Mouse (Mus musculus) CH12.LX (cell line): ENCODE measurements at regions not wholly inside any gene's neighbourhood (a gene's known extent, or its start where the extent isn't known, plus 50 kb on each side); places are given as distances from the start of the nearest gene placed in this dataset.

Source experiments
- DNase-seq: peaks from one replicate; pipeline ENCODE4 v3.0.0-alpha.2; 2013; ENCODE audit errors: extremely low read depth
- H3K27ac ChIP-seq: 2 replicates; pipeline ENCODE4 v1.5.1; 2012; ENCODE audit warnings: low read depth, mild to moderate bottlenecking, control low read depth, moderate library complexity; ENCODE audit not compliant: insufficient read depth
- H3K27me3 ChIP-seq: replicated peaks from 2 replicates; pipeline ENCODE3; 2012; ENCODE audit warnings: inconsistent platforms
- H3K36me3 ChIP-seq, 2 experiments: replicated peaks in 1 of 2; 2 replicates each; pipeline versions ENCODE3 to v1.6.1; 2012; ENCODE audit warnings: inconsistent platforms in 1 of 2, low read length in 1 of 2, mild to moderate bottlenecking in 1 of 2, mixed read lengths in 1 of 2, moderate library complexity in 1 of 2; ENCODE audit not compliant: control insufficient read depth in 1 of 2, insufficient read depth in 1 of 2
- H3K4me1 ChIP-seq, 2 experiments: 2 replicates each; pipeline ENCODE4 v1.6.1; 2012; ENCODE audit warnings: inconsistent platforms in 1 of 2, moderate library complexity in 1 of 2; ENCODE audit not compliant: insufficient read depth in 2 of 2, control insufficient read depth in 1 of 2
- H3K4me2 ChIP-seq: 2 replicates; pipeline ENCODE4 v1.6.1; 2012; ENCODE audit warnings: low read depth, mild to moderate bottlenecking, control low read depth; ENCODE audit not compliant: poor library complexity, insufficient read depth, severe bottlenecking
- H3K4me3 ChIP-seq, 3 experiments: fragments of 150-350 bp in 1 of 3; sonication (generic) in 1 of 3; replicated peaks in 1 of 3; 2 replicates each; pipeline versions ENCODE3 to v1.5.1; 2011 to 2012; ENCODE audit warnings: low read depth in 2 of 3, low read length in 2 of 3, mild to moderate bottlenecking in 2 of 3, moderate library complexity in 2 of 3, control low read depth in 1 of 3, improper control_type of control experiment in 1 of 3, inconsistent platforms in 1 of 3, mixed read lengths in 1 of 3; ENCODE audit not compliant: poor library complexity in 1 of 3
- H3K79me2 ChIP-seq: replicated peaks from 2 replicates; pipeline ENCODE4 v1.6.1; 2012; ENCODE audit warnings: mild to moderate bottlenecking, moderate library complexity; ENCODE audit not compliant: control insufficient read depth, poor library complexity, insufficient read depth, severe bottlenecking; ENCODE audit errors: extremely low read depth
- H3K9ac ChIP-seq: 2 replicates; pipeline ENCODE4 v1.6.1; 2012; ENCODE audit warnings: low read depth, mild to moderate bottlenecking, control low read depth, moderate library complexity; ENCODE audit not compliant: insufficient read depth
- H3K9me3 ChIP-seq: replicated peaks from 2 replicates; pipeline ENCODE3; 2012; ENCODE audit warnings: low read length, inconsistent platforms, mixed read lengths
- CHD1 ChIP-seq: IDR thresholded peaks from 2 replicates; pipeline ENCODE4 v1.6.1; 2012; ENCODE audit warnings: low read depth, low read length, improper control_type of control experiment, inconsistent platforms
- CTCF ChIP-seq, 2 experiments: IDR thresholded peaks in 1 of 2; conservative IDR thresholded peaks in 1 of 2; 2 replicates each; pipeline ENCODE4 v1.5.1; 2011 to 2012; ENCODE audit warnings: low read depth in 2 of 2, low read length in 2 of 2, improper control_type of control experiment in 1 of 2, inconsistent platforms in 1 of 2, mild to moderate bottlenecking in 1 of 2, moderate library complexity in 1 of 2
- E2F4 ChIP-seq: IDR thresholded peaks from 2 replicates; pipeline ENCODE4 v1.6.1; 2011; ENCODE audit warnings: low read depth, low read length, improper control_type of control experiment; ENCODE audit not compliant: insufficient replicate concordance
- ETS1 ChIP-seq: conservative IDR thresholded peaks from 2 replicates; pipeline ENCODE4 v1.6.1; 2012; ENCODE audit warnings: low read depth, mild to moderate bottlenecking, inconsistent platforms, low read length, improper control_type of control experiment, moderate library complexity
- GABPA ChIP-seq: IDR thresholded peaks from 2 replicates; pipeline ENCODE4 v1.6.1; 2012; ENCODE audit warnings: low read depth, low read length, improper control_type of control experiment, inconsistent platforms; ENCODE audit not compliant: insufficient replicate concordance
- IRF4 ChIP-seq: IDR thresholded peaks from 2 replicates; pipeline ENCODE4 v1.6.1; 2014; ENCODE audit warnings: low read depth, mild to moderate bottlenecking, inconsistent platforms, low read length, improper control_type of control experiment
- JUN ChIP-seq: IDR thresholded peaks from 2 replicates; pipeline ENCODE4 v1.6.1; 2011; ENCODE audit warnings: low read depth, mild to moderate bottlenecking, low read length, improper control_type of control experiment, moderate library complexity; ENCODE audit not compliant: insufficient read depth
- JUND ChIP-seq: conservative IDR thresholded peaks from 2 replicates; pipeline ENCODE4 v1.6.1; 2011; ENCODE audit warnings: low read depth, low read length, improper control_type of control experiment
- KAT2A ChIP-seq: IDR thresholded peaks from 2 replicates; pipeline ENCODE4 v1.6.1; 2012; ENCODE audit warnings: low read length, improper control_type of control experiment, inconsistent platforms; ENCODE audit not compliant: insufficient replicate concordance
- MAFK ChIP-seq: IDR thresholded peaks from 2 replicates; pipeline ENCODE4 v1.6.1; 2011; ENCODE audit warnings: low read length, improper control_type of control experiment; ENCODE audit not compliant: insufficient replicate concordance
- MAX ChIP-seq: IDR thresholded peaks from 2 replicates; pipeline ENCODE4 v1.6.1; 2011; ENCODE audit warnings: low read length, improper control_type of control experiment
- MYC ChIP-seq: IDR thresholded peaks from 2 replicates; pipeline ENCODE4 v1.6.1; 2011; ENCODE audit warnings: low read depth, mild to moderate bottlenecking, improper control_type of control experiment, low read length
- POLR2A ChIP-seq: IDR thresholded peaks from 2 replicates; pipeline ENCODE4 v1.6.1; 2011; ENCODE audit warnings: low read depth, mild to moderate bottlenecking, improper control_type of control experiment, low read length
- RAD21 ChIP-seq: IDR thresholded peaks from 2 replicates; pipeline ENCODE4 v1.6.1; 2011; ENCODE audit warnings: low read depth, mild to moderate bottlenecking, low read length, improper control_type of control experiment, moderate library complexity
- RCOR1 ChIP-seq: conservative IDR thresholded peaks from 2 replicates; pipeline ENCODE4 v1.6.1; 2012; ENCODE audit warnings: low read depth, mild to moderate bottlenecking, inconsistent platforms, low read length, improper control_type of control experiment
- SMC3 ChIP-seq: IDR thresholded peaks from 2 replicates; pipeline ENCODE4 v1.6.1; 2011; ENCODE audit warnings: low read depth, low read length, improper control_type of control experiment
- TCF12 ChIP-seq: IDR thresholded peaks from 2 replicates; pipeline ENCODE4 v1.6.1; 2014; ENCODE audit warnings: low read depth, mild to moderate bottlenecking, inconsistent platforms, low read length, improper control_type of control experiment
- UBTF ChIP-seq: IDR thresholded peaks from 2 replicates; pipeline ENCODE4 v1.6.1; 2012; ENCODE audit warnings: low read depth, mild to moderate bottlenecking, inconsistent platforms, low read length, improper control_type of control experiment, moderate library complexity
- ZC3H11A ChIP-seq: IDR thresholded peaks from 2 replicates; pipeline ENCODE4 v1.6.1; 2012; ENCODE audit warnings: low read depth, mild to moderate bottlenecking, inconsistent platforms, low read length, improper control_type of control experiment
- dilution Hi-C: fragments of 300-500 bp; cut with MboI; formaldehyde crosslinking; loops from 2 replicates; pipeline ENCODE4 v1.14.3; 2020; ENCODE audit warnings: low sequenced_read_pairs; ENCODE audit not compliant: extremely low pct_unique_long_range_greater_than_20kb, extremely low pct_ligation_motif_present
- in situ Hi-C: fragments of 300-500 bp; cut with MboI; formaldehyde crosslinking; loops from 3 replicates; pipeline ENCODE4 v1.14.3; 2019; ENCODE audit warnings: low sequenced_read_pairs, low pct_ligation_motif_present, low pct_unique_long_range_greater_than_20kb, mixed read lengths

DNA sequence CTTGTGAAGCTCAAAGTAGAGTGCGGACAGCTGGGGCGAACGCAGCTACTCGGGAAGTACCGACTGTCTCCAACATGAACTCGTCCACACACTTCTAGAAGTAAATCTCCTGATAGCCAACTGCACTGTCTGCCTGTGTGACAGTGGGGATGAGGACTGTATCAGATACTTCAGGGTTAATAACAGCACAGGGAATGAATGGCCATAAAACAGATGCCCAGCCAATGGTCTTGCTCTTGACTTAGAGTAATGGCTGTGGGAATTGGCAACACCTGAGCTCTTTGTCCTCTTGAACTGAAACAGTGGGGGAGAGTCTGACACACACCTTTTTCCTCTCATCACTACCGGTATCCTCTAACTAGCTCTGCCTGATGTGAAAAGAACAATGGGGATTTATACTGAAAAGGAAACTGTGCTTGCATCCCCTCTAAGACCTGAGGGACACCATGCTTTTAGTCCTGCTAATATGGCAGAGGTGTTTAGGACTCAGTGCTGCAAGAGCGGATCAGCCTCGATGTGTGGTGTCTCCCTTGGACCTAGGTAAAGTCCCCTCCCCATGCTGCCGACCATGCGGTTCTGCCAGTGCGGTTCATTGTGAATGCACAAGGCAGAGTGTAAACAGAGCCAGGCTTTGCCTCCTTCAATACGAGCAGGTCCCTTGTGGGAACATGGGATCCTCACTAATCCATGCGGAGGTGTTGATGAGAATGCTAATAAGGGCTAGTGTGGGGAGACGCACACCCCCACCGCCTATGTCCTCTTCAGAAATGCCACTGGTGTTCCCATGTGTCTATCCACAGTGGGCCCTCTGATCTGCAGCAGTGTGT is 355.5 kb downstream of the Eipr1 start:
- no peak for DNase-seq
- in situ Hi-C loops (loop anchor here (25.0 kb wide), 1 partner anchor 520 kb away; the partner anchor contains the start of gene Allc), dilution Hi-C loops (no loop called here)
- H3K4me1 ChIP-seq: peaks cover 0 to 4% of the 10 kb centered on the region in 2 experiments; a peak in 1 of 4 replicates
- no peaks in the 10 kb centered on the region for H3K36me3 ChIP-seq
- H3K9ac ChIP-seq: no peak overlapping the region
- no peak overlapping the region for H3K4me2 ChIP-seq
- no peak overlapping the region for H3K4me3 ChIP-seq
- H3K27ac ChIP-seq: no peak overlapping the region
- no peaks in the 10 kb centered on the region for H3K79me2 ChIP-seq
- TF ChIP-seq CTCF (conservative IDR thresholded peaks at IDR 0.05 in 1 of 2, IDR thresholded peaks at IDR 0.05 in 1 of 2; ENCODE audit: low read depth in 2 of 2, low read length in 2 of 2) (no peak), JUN (no peak), MAFK (no peak), GABPA (no peak), CHD1 (no peak), IRF4 (no peak), RAD21 (no peak), KAT2A (no peak), UBTF (no peak), SMC3 (no peak), JUND (no peak), MYC (no peak)
- H3K27me3 ChIP-seq: no peaks in the 10 kb centered on the region
- H3K9me3 ChIP-seq: peaks cover under 1% of the 10 kb centered on the region

GRCm38 (mm10) chr12:29107720-29108051 is 356.1 kb downstream of the Eipr1 start:
- no peak overlapping the region for H3K27ac ChIP-seq
- in situ Hi-C loops: loop anchor here (25.0 kb wide), 1 partner anchor 520 kb away; the partner anchor contains the start of gene Allc
- DNase-seq: no peak
- no peaks in the 10 kb centered on the region for H3K27me3 ChIP-seq
- dilution Hi-C loops: no loop called here
- H3K4me2 ChIP-seq: no peak overlapping the region
- H3K79me2 ChIP-seq: no peaks in the 10 kb centered on the region
- H3K9ac ChIP-seq: no peak overlapping the region
- no peak for TF ChIP-seq MAX
- no peak for TF ChIP-seq ZC3H11A
- no peak for TF ChIP-seq MYC
- TF ChIP-seq KAT2A: no peak
- no peak for TF ChIP-seq E2F4
- no peak for TF ChIP-seq SMC3
- TF ChIP-seq JUND: no peak
- TF ChIP-seq RCOR1: no peak
- no peak for TF ChIP-seq CHD1
- no peak for TF ChIP-seq ETS1
- TF ChIP-seq POLR2A: no peak
- TF ChIP-seq TCF12: no peak
- no peaks in the 10 kb centered on the region for H3K36me3 ChIP-seq
- no peak overlapping the region for H3K4me3 ChIP-seq
- H3K4me1 ChIP-seq: peaks cover 0 to 4% of the 10 kb centered on the region in 2 experiments; a peak in 1 of 4 replicates
- H3K9me3 ChIP-seq: no peaks in the 10 kb centered on the region
